Mouse (Mus musculus): ENCODE data around the gene Odf2l.

The Odf2l gene

DNA sequence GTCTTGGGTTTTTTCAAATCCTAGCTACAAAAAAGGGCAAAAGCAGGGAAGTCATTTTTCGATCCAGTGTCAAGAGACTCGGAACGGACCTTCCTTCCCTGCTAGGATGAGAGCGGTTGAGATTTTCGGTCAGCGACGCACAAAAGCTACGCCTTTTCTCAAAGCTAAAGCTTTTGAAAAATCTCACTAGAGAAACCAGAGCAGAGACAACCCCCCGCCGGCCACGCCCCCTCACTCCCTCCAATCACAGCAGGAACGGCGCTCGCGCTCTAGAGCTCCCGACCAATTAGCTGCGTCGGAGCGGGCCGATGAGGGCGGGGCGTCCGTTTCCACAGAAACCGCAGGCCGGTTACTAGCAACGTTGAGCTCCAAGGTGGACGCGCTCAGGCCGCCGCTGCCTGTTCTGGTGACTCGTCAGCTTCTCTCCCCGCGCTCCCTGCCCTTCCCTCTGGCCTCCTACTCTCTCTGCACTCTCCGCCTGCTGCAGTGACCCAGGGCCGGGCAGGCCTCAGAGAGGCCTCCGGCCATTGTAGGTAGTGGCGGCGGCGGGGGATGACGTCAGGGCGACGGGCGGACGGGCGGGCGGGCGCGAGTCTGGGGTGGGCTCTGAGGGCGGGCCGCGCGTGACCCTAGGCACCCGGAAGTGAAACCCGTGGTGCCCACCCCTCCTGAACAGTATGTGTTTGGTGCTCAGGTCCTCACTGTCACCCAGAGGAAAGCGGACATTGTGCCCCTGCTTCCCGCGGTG is at the start of gene Odf2l:
Odf2l (plus strand) TSS at position 335 of the 748 bp plus-strand sequence.
- peak; percentile 99 for DNase-seq (ENCODE audit: low read depth, low spot score)

DNA sequence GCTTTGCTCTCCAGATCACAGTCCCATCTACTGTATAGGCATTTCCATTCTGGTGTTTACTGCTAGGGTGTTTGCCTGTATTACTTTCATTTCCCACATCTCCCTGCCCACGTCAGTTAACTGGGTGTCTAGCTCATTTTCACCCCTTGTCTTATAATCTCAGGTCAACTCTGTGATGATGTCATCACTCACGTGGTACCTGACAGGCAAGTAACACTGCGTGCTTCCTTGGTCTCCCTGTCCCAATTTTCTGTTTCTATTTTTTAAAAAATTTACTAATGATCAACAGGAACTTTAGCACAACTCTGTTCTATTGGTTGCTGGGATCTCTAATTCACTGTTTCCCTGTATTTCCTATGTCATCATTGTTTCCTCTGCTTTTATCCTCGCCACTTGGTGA is 49.4 kb upstream of the Odf2l start:
- no peak for DNase-seq (ENCODE audit: low read depth, low spot score)

DNA sequence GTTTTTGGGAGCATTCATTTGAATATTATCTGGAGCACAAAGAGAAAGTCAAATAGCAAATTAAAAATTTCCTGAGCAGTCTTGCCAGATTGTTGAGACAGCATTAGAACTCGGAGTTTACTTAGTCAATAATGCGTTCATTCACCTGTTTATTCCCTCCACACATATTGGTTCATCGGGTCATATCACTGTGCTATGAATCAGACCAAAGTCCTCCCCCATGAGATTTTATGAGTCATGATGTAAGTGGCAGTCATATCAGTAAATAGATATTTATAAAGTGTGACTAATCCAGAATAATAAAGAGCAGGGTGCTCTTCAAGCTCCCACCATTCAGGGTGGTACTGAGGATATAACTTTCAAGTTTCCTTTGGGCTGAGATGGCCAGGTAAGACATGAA is 46.0 kb upstream of the Odf2l start:
- no peak for DNase-seq (ENCODE audit: low read depth, low spot score)

DNA sequence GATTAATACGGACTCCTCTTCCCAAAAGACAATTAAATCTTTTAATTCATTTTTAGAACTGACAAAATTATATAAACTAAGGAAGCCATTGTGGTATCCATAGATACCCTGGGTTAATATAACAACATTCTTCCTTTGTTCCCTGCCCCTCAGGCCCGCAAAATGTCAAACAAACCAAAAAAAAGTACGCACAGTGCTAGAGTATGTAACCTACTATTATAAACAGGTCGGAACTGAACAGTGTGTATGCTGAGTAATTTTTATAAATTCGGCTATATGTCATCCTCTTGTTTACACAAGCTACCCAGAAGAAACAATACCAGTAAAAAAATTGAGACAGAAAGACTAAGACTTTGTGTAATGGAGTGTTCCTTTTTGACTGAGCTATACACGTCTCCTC is 40.0 kb upstream of the Odf2l start:
- no peak for DNase-seq (ENCODE audit: low read depth, low spot score)

DNA sequence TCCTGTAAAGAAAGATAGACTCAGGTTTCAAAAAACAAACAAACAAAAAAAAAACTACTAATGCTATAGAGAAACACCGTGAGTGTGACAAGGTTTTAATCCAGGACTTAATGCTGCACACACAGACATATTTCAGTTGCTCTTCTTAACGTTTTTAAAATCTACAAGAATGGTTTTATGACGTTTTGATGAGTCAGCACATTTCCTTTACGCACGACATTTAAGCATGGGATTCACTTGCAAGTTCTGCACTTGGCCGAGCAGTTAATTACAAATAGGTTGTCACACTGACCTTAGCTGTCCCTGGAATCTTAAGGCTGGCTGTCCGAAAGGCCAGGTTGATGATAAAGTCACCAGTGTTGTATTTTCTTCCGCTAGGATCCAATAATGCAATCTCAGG is 37.5 kb upstream of the Odf2l start:
- no peak for DNase-seq (ENCODE audit: low read depth, low spot score)

DNA sequence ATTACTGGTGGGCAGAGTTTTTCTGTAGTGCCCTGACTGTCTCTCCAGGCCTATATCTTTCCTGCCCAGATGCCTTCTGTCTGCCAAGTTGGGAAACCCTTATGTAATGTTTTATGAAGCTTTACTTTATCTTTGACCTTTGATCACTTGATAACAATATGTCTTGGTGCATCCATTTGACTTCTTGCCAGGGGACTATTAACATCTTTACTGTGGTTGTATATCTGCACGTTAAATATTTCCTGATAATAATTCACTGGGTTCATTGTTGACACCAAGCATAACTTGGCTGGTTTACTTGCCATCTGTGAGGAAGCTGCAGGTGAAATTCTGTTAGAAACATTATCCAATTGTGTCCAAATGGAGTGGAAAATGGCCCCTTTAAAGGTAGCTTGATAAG is 35.3 kb upstream of the Odf2l start:
- no peak for DNase-seq (ENCODE audit: low read depth, low spot score)

DNA sequence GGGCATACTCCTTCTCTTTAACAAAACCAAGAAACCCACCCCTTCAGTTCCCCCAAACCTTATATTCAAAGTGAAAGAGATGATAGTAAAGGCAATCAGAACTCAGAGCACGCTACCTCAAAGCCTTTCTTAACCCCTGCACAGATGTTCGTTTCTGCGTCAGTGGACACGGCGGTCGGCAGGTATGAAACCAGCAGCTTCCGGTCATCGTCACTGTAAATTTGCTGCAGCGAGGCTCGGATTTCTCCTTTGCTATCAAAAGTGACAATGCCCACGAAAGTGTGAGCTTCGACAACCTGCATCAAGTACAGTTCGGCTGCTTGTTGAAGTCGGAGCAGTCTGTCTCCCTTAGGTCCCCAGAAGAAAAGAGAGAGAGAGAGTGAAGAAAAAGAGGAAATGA is 32.2 kb upstream of the Odf2l start:
- no peak for DNase-seq (ENCODE audit: low read depth, low spot score)

DNA sequence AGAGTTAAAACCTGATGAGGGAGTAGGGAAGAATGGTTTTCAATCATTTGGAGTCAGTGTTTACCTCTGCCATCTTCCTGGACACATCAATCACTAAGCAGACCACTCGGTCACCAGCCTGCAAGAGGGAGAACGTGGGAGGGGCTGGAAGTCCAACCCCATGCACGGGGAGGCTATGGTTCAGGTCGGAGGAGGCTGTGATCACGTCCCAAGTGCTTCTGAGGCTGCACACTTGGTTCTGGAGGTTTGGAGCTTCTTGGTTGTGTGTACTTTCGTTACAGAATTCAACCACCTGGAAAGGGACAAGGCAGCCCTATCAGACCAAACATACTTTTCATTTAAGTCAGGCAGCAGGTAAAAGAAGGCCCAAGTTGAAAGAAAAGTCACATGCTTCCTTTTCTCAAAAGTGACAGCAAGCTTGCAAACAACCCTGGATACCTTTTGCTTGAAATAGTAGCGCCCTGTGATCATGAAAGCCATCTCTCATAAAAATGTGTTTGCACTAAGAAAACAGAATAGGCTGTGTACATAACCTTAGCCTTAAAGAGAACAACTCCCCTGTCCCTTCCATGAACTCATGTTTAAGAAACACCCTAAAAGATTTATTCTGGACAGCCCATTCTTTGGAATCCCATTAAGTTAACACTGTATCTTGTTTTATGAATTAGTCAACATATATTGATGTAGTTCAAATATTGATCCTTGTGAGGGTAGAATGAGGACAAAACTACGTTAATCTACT is 30.4 kb upstream of the Odf2l start:
- DNase-seq (ENCODE audit: low read depth, low spot score), result no peak

DNA sequence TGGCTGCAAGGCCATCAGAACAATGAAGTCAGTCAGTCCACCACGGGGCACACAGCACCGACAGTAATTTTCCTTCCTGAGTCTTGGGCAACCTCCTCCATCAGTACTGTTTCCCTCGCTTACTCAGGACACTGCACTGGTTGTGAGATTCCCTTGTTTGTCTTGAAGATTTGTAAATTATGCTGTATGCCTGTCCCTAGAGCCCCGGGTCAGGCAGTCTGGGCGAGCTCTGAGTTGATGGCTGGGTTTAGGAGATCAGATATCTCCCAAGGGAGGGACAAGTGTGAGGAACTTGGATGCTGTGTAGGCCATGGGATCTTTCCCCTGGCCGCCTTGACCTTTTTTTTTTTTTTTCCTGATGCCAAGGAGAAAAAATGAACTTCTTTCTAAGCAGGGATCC is 19.1 kb upstream of the Odf2l start, which contains the start of gene Clca2:
Clca2 (minus strand) TSS at position 153 of the 400 bp plus-strand sequence.
- DNase-seq (ENCODE audit: low read depth, low spot score), result no peak

DNA sequence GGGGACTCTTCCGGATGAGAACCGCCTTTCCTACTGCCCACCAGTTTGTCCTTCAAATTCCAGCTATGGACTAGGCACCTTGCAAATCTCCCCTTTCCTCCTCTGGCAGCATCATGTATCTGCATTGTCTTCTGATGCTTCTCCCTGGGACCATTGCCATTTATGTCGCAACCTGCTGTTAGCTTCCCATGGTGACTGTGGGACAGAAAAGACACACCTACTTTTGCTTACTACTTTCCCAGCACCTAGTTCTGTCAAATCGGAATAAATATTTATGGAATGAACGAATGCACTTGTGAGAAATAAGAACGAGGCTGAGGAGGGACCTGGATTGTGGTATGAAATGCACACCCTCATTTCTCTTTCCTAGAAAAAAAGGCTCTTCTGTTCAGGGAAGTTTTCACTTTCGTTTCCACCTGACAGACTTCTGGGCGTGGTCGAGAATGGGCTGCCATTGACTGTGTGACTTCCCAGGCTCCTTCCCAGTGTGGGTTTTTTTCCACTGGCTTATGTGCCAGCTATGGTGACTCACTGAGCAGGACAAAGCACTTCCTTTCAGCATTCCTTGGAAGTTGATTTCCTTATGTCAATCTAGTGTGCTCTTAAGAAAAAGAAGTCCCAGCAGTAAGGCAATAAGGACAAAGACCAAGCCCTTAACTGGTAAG is 16.4 kb upstream of the Odf2l start:
- DNase-seq (ENCODE audit: low read depth, low spot score), result peak; percentile 31

DNA sequence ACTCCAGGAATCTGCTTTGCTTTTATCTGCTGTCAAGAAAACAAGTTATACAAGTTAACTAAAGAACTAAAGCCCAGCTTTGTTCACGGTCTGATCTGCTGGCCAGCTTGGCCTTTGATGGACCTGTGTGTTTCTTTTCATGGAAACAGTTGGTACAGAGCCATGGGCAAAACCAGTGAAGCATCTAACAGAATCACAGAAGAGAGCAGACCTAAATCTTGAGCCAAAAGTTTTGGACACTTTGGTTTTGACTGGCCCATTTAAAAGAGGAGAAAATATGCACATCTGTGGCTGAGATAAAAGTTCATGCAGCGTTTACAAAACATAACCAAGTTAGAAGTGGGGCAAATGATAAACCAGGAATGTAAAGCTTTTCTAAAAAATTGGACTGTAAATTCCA is 15.1 kb upstream of the Odf2l start:
- DNase-seq (ENCODE audit: low read depth, low spot score), result no peak

DNA sequence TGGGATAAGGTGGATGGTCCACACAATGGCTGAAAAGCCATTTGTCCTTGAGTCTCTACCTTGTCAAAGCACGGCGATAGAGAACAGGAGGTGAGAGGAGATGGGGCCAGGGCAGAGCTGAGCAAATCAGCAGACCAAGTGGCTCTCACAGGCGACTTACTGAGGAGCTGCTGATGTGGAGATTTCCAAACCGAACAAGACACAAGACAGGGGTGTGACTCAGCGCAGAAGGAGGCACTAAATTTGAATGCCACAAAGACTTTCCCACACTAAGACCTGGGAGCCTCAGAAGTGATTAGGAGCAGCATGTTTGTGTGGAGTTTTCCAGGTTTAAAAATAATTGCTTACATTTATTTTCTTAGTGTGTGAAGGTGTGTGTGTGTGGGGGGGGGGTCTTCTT is 14.6 kb upstream of the Odf2l start:
- peak; percentile 23 for DNase-seq (ENCODE audit: low read depth, low spot score)

DNA sequence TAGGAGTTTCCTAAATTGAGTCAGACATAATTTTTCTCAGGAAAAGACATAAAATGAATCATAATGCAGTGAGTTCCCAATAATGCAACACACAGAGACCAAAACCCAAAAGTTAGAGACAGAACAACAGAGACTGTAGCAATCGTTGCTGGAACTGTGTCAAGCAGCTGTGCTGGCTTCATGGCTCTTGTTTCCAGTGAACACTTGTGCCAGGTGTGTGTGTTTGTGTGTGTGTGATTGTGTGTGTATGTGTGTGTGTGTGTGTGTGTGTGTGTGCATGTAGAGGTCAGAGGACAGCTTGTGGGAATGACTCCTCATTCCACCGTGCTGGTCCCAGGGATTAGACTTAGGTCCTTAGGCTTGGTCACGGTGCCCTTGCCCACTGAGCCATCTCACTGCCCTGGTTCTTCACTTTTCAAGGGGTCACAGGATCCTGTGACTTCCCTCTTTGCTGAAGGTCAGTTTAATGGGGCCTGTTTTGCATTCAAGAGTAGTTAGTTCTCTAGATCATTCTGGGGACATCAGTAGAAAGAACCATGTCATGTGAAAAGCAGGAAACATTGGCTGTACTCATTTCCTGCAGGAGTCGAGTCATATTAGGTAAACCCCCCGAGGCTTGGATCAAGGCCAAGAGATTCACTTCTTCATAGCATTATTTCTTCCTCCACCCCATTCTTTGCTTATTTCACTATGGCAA is 13.2 kb upstream of the Odf2l start:
- no peak for DNase-seq (ENCODE audit: low read depth, low spot score)

DNA sequence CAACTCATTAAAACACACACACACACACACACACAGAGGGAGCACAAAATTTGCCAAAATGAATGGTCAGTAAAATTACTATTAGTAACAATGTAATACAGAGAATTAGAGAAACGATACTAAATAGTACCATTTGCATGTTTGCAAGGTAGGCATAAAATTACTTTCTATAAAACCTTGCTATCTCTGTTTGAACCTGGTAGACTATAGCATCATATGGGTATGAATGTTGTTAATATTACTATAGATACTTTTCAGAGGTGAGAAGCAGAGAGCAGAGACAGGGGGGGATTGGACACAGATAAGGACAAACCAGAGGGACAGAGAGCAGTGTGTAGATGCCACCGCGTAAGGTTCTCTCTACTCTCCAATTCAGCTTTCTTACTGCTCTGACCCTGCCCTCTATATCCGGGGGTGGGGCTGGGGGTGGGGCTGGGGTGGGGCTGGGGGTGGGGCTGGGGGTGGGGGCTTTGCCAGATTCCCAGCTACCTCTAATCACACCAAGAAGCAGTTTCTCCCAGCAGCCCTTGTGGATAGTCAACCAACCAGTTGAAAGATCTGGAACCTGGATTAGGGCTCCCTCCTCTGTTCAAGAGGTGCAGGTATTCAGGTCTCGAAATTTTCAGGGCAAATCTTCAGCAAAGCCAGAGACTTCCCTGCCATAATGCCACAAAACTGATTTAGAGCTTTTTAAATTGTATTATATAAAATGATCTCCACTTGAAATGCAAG is 12.4 kb upstream of the Odf2l start:
- peak; percentile 35 for DNase-seq (ENCODE audit: low read depth, low spot score)

DNA sequence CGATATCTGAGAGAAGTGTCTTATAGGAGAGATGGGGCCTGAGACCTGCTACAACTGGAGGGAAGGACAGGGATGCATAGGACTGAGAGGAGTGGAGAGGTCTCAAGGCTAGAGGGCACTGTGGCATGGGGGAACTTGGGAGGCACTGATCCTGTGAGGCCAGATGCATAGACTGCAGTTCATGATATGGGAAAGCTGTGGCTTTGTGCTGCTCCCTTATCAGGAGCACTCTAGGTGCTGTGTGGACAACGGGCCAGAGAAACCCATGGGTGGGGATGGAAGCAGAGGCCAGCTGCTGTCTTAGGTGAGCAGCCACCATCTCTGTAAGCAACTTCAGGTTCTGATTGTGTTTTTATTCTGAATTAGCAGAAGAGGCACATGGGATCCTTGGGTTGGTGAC is 3.2 kb upstream of the Odf2l start:
- no peak for DNase-seq (ENCODE audit: low read depth, low spot score)

DNA sequence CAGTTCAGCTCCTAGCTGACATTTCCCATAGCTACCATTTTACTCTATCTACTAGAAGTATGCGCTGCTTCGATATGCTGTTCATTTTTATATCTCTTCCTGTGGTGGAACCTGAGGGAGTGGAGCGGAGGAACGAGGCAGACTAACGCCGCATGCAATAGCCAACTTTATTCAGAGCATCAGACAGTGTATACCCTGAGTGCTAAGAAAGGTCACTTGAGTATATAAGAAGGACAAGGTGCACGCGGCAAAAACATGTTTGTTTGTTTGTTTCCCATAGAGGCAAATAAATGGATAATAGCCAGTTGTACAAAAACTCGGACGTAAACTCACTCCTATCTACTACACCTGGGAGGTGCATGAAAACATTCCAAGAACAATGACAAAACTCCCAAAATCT is 751 bp upstream of the Odf2l start:
- DNase-seq (ENCODE audit: low read depth, low spot score), result no peak

DNA sequence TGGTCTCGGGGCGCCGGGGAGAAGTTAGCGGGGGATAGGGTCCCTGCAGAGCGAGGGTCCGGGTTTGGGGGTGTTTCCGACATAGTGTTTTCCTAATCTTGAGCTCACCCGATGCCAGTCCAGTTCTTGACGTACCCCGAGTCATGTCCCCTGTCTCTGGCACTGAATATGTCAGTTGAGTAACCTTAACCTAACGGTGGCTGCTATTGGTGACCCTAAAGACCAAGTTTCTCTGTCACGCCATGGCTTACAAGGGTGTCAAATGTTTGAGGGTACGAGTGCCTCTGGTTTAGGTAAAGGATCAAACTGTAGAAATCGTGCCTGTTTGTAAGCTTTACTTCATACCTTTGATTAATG is 592 bp downstream of the Odf2l start:
- no peak for DNase-seq (ENCODE audit: low read depth, low spot score)

DNA sequence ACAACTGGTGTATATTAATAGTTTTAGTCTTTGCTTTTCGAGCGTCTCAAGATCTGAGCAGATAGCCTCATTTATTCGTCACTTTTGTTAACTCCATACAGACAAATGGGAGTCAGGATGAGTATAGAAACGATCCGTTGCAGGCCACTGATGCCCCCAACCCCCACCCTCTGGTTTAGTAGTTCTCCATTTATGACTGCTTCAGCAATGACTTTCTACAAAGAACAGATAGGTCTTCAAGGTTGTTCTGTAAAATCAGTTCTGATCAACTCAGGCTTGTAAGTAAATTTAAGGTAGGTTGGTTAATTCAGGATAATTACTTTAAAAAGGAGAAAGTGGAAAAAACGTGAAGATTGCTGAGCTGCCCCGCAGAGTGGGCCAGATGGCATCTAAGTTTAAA is 1.0 kb downstream of the Odf2l start:
- DNase-seq (ENCODE audit: low read depth, low spot score), result no peak

DNA sequence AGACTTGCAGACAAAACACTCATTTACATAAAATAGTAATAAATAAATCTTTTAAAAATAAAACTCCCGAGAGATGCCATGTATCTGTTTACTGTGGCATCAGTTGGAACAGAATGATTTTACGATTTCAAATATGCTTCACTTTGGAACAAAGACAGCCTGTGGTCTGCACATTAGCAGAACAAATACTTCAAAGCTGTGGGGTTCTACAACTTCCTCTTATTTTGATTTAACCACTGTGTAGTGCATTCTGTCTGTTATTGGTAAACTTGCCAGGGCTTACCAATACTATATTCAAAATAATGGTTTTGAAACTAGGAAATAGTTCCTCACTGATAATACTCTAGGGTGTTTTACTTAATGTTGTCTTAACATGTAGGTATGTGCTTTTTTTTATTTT is 8.2 kb downstream of the Odf2l start:
- DNase-seq (ENCODE audit: low read depth, low spot score), result no peak

DNA sequence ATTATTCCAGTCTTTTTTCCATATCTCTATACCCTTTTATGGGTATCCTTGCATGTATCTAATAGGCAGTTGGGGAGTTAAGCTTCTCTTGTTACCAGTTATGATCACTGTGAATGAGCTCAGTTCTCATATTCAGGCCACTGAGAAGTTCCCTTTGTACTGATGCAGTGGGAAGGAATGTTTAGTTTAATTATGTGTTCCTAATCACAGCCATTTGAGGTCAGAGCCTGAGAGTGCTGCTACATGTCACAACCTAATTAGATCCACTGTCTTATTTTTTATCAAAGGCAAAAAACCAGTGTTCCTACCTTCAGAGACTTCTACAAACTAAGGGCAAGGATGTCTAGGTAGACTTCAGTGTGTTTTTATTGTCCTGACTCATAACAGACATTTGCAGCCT is 11.0 kb downstream of the Odf2l start:
- DNase-seq (ENCODE audit: low read depth, low spot score), result no peak

DNA sequence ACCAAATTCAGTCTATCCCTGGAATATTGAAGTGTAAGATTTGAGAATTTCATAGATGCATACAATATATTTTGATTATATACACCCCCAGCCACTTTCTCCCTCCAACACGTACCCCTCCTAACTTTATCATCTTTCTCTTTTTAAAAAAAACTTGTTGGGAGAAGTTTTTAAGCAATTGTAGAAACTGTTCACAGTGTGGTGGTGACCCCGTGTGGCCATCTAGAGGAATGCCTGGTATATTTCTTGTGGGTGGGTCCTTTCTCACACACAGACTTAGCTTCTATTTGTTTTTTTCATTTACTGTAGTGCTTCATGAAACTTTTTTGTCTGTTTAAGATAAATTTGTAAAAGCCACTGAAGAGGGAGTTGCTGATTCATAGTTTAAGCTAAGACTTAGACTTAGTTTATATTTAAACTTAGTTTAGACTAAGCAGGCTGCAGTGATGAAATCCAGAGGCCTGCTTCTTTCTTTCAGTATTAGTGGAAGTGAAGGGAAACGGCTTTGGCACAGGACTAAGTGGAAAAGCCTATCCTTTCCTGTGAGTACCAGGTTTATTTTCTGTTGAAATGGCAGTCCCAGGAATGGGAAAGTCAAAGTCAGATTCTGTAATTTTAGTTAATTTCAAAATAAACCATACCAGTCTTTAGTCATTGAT is 13.0 kb downstream of the Odf2l start:
- peak; percentile 68 for DNase-seq (ENCODE audit: low read depth, low spot score)
